Mouse (Mus musculus): ENCODE measurements at regions not wholly inside any gene's neighbourhood (a gene's known extent, or its start where the extent isn't known, plus 50 kb on each side); places are given as distances from the start of the nearest gene placed in this dataset.

- ATAC-seq (ENCODE audit: insufficient read depth, low read depth), result no peak
- DNase-seq (ENCODE audit: low spot score), result no peak
- Histone ChIP-seq H3K36me3 (replicated peaks; ENCODE audit: control insufficient read depth, insufficient read depth, low read length) (no peaks in the 10 kb centered on the region), H3K27me3 (ENCODE audit: control insufficient read depth, insufficient read depth, low read length) (no peaks in the 10 kb centered on the region), H3K27ac (ENCODE audit: low read depth) (no peak overlapping the region), H3K4me2 (ENCODE audit: low read depth, low read length) (no peak overlapping the region), H3K4me3 (ENCODE audit: low read depth, low read length) (no peak overlapping the region), H3K9me3 (replicated peaks; ENCODE audit: control insufficient read depth, low read length) (no peaks in the 10 kb centered on the region), H3K4me1 (ENCODE audit: control insufficient read depth, insufficient read depth) (no peaks in the 10 kb centered on the region), H3K9ac (replicated peaks; ENCODE audit: low read depth, low read length) (no peak overlapping the region)
- WGBS, result 62% methylated on average over 3 of the region's 3 CpGs
- TF ChIP-seq EP300 (IDR thresholded peaks at IDR 0.05; ENCODE audit: low read depth), result no peak
- no peak for TF ChIP-seq CTCF (IDR thresholded peaks at IDR 0.05; ENCODE audit: low read depth)
Measured at GRCm38 (mm10) chrX:70682194-70682593, 205.2 kb upstream of the Tmem185a start.

- Histone ChIP-seq H3K27me3 (ENCODE audit: control insufficient read depth, insufficient read depth, low read length) (no peaks in the 10 kb centered on the region), H3K4me2 (ENCODE audit: low read depth, low read length) (no peak overlapping the region), H3K4me1 (ENCODE audit: control insufficient read depth, insufficient read depth) (no peaks in the 10 kb centered on the region), H3K9ac (replicated peaks; ENCODE audit: low read depth, low read length) (no peak overlapping the region), H3K27ac (ENCODE audit: low read depth) (no peak overlapping the region), H3K4me3 (ENCODE audit: low read depth, low read length) (no peak overlapping the region), H3K36me3 (replicated peaks; ENCODE audit: control insufficient read depth, insufficient read depth, low read length) (no peaks in the 10 kb centered on the region), H3K9me3 (replicated peaks; ENCODE audit: control insufficient read depth, low read length) (no peaks in the 10 kb centered on the region)
- TF ChIP-seq EP300 (IDR thresholded peaks at IDR 0.05; ENCODE audit: low read depth) (no peak), CTCF (IDR thresholded peaks at IDR 0.05; ENCODE audit: low read depth) (no peak)
- no peak for ATAC-seq (ENCODE audit: insufficient read depth, low read depth)
- no peak for DNase-seq (ENCODE audit: low spot score)
- WGBS, result 71% methylated on average over 3 of the region's 3 CpGs
Measured at GRCm38 (mm10) chrX:70667092-70667491, 190.1 kb upstream of the Tmem185a start.
